Mouse (Mus musculus) spleen, adult 10 weeks (tissue): ENCODE data around the gene Pstk. TPM values are rescaled to one million over a fixed set of nuclear protein-coding genes. Genes with fewer than 3 reads are reported as not detected.

Experiments
- polyA plus RNA-seq: library from polyadenylated mRNA; stranded (reverse); fragments of 350-450 nt; fragmentation: Illumina TruSeq; extraction: RNeasy Lipid Tissue Mini Kit (QIAGEN cat#74804); gene quantifications from one replicate; pipeline ENCODE4 v1.2.3, GENCODE M21; 2015; ENCODE audit warnings: low replicate concordance; ENCODE audit not compliant: insufficient read depth

Gene Pstk
- 29.6 TPM for polyA plus RNA-seq

GRCm38 (mm10) chr7:131370648-131371469 lies at the start of gene Pstk:
Pstk (plus strand) TSS chr7:131371141.

GRCm38 (mm10) chr7:131322192-131322591 lies 48.7 kb upstream of the Pstk start, which contains the start of gene Cuzd1:
Cuzd1 (minus strand) TSS chr7:131322292.

GRCm38 (mm10) chr7:131329416-131329815 lies 41.5 kb upstream of the Pstk start, which contains the start of gene Fam24b:
Fam24b (minus strand) TSS chr7:131329516.

GRCm38 (mm10) chr7:131333564-131333963 lies 37.4 kb upstream of the Pstk start, which contains the start of gene Fam24a:
Fam24a (plus strand) TSS chr7:131333864.

GRCm38 (mm10) chr7:131362615-131363300 lies 8.2 kb upstream of the Pstk start, which contains the start of gene 2310057M21Rik:
2310057M21Rik (minus strand) TSS chr7:131362759.

GRCm38 (mm10) chr7:131410416-131411058 lies 39.6 kb downstream of the Pstk start, which contains the start of the genes Ikzf5 and Acadsb:
Ikzf5 (minus strand) TSS chr7:131410521.
Acadsb (plus strand) TSS chr7:131410601.

Other genes with a start within 250 kb of the Pstk start
- gene 4933402N03Rik, start 224.8 kb upstream of the Pstk start, polyA plus RNA-seq: not detected
- gene 5430419D17Rik, start 196.7 kb upstream of the Pstk start, polyA plus RNA-seq: not detected
- gene Cuzd1, start 48.8 kb upstream of the Pstk start, polyA plus RNA-seq: not detected
- not detected for gene Fam24b, start 41.6 kb upstream of the Pstk start, polyA plus RNA-seq
- gene Fam24a, start 37.3 kb upstream of the Pstk start, polyA plus RNA-seq: not detected
- 9.3 TPM for gene 2310057M21Rik, start 8.4 kb upstream of the Pstk start, polyA plus RNA-seq
- 29.0 TPM for gene Ikzf5, start 39.4 kb downstream of the Pstk start, polyA plus RNA-seq
- 48.1 TPM for gene Acadsb, start 39.5 kb downstream of the Pstk start, polyA plus RNA-seq
- not detected for gene Hmx3, start 171.7 kb downstream of the Pstk start, polyA plus RNA-seq
- not detected for gene Hmx2, start 177.6 kb downstream of the Pstk start, polyA plus RNA-seq
- gene Bub3, start 189.1 kb downstream of the Pstk start, polyA plus RNA-seq: 54.0 TPM